Mouse (Mus musculus) stomach, postnatal 0 days (tissue): ENCODE data around the gene Prmt8.

Experiments used
- CTCF ChIP-seq: IDR thresholded peaks from 2 replicates; pipeline ENCODE4 v1.5.1; 2016; ENCODE audit warnings: antibody characterized with exemption, low read depth, mild to moderate bottlenecking, moderate library complexity
- EP300 ChIP-seq: optimal IDR thresholded peaks from 2 replicates; pipeline ENCODE3; 2016; ENCODE audit warnings: antibody characterized with exemption

DNA sequence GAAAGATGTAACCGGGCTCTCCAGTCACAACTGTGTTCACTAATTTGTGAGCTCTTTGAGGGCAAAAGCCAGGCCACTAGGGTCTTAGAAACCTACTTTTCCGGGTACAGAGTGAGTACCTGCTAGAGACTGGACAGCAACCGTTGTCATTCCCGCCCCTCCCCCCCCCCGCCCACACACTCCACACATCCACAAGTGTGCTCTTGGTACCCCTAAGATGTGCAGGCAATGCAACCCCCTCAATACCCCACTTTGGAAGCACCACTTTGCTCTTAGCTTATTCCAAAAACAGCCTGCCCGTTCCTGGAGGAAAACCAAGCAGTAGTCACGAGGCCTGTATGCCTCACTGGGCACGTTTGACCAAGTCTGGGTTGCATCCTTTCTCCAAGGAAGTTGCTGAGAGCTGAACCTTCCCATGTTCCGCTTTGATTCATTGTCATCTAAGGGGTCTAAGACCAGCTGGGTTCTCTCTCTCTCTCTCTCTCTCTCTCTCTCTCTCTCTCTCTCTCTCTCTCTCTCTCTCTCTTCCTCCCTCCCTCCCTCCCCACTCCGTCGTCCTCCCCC, 3.1 kb downstream of the Prmt8 start:
- TF ChIP-seq CTCF: no peak
- no peak for TF ChIP-seq EP300
